26 mouse cellular contexts compared by ENCODE assay signal in genomic region chr5:8120087-8120486, GRCm38 (mm10).
"Had no signal": no experiment of that assay in that cellular context is flagged by ENCODE, and none has a peak within 500 bp of the region (broad histone marks: within the 10 kb centered on the region; RNA-seq: fewer than 3 reads in every experiment).

No protein-coding gene starts in this region.

- H3K4me2 ChIP-seq: heart, embryonic 12.5 days; hindbrain, embryonic 12.5 days; hindbrain, embryonic 14.5 days; intestine, embryonic 15.5 days; limb, embryonic 12.5 days; liver, embryonic 11.5 days; liver, embryonic 13.5 days had no signal

- H3K27me3 ChIP-seq: heart, embryonic 12.5 days; hindbrain, embryonic 12.5 days; intestine, embryonic 15.5 days; limb, embryonic 12.5 days; liver, embryonic 13.5 days had no signal

- ATAC-seq: hindbrain, embryonic 16.5 days; inflammation-experienced regulatory T-cells, adult 6 months; intestine, embryonic 15.5 days; intestine, postnatal 0 days had no signal

- H3K9me3 ChIP-seq: hindbrain, embryonic 10.5 days; hindbrain, embryonic 12.5 days; intestine, embryonic 15.5 days; limb, embryonic 10.5 days; liver, embryonic 13.5 days had no signal

- H3K9ac ChIP-seq: heart, embryonic 12.5 days; hindbrain, embryonic 12.5 days; hindbrain, embryonic 14.5 days; intestine, embryonic 15.5 days; limb, embryonic 12.5 days; liver, embryonic 13.5 days had no signal

- DNase-seq: gastrocnemius, adult 2 months; gastrocnemius, postnatal 10 days; gastrocnemius, postnatal 25 days; heart, adult 18-20 months; heart, postnatal 10 days; heart, postnatal 4 days; kidney, adult 18-20 months; kidney, adult 8-10 months; kidney, postnatal 14 days; kidney, postnatal 36 days; liver; liver, embryonic 13.5 days had no signal

- H3K27ac ChIP-seq: gastrocnemius, adult 2 months; heart, embryonic 10.5 days; hindbrain, embryonic 10.5 days; hindbrain, embryonic 12.5 days; hindbrain, embryonic 14.5 days; intestine, embryonic 15.5 days; kidney, postnatal 0 days; left cerebral cortex, adult 2 months; limb, embryonic 10.5 days; limb, embryonic 12.5 days; liver, embryonic 13.5 days had no signal

- H3K4me3 ChIP-seq: gastrocnemius, adult 2 months; heart, embryonic 10.5 days; heart, embryonic 12.5 days; hindbrain, embryonic 10.5 days; hindbrain, embryonic 12.5 days; intestine, embryonic 15.5 days; left cerebral cortex, adult 2 months; limb, embryonic 10.5 days; limb, embryonic 12.5 days; liver, embryonic 13.5 days had no signal

- H3K4me1 ChIP-seq: heart, embryonic 10.5 days; heart, embryonic 12.5 days; hindbrain, embryonic 10.5 days; hindbrain, embryonic 12.5 days; intestine, embryonic 15.5 days; limb, embryonic 10.5 days; limb, embryonic 12.5 days; liver, embryonic 13.5 days had no signal

- H3K36me3 ChIP-seq: heart, embryonic 10.5 days; hindbrain, embryonic 10.5 days; intestine, embryonic 15.5 days; limb, embryonic 10.5 days; limb, embryonic 12.5 days; liver, embryonic 13.5 days had no signal
